8 mouse cellular contexts compared by ENCODE assay signal in the genomic region with DNA sequence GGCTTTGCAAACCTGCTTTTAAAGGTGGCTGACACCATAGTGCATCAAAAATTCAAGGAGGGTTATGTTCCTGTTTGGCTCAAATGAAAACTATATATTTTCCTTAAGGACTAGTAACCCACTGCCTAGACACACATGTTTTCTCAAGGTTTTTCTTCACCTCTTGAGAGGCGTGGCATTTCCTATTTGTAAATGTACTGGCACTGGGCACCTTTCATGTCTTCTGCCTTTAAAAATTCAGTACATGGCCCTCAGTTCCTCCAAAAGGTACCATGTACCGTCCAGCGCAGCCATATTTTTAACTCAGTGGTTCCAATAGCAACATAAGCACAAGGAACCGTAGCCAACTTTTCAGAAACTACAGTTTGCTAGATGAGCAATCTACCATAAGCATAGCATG.
DNase-seq lines count a peak whose midpoint lies in the region; ATAC-seq and TF ChIP-seq lines count a peak whose summit lies in the region.

No protein-coding gene starts in this region.

- no peak overlapping the region for H3K27ac ChIP-seq in forebrain, postnatal 0 days (ENCODE audit: low read depth, low read length)
- H3K27ac ChIP-seq in liver, embryonic 15.5 days (replicated peaks) = no peak overlapping the region

- no peak for ATAC-seq in forebrain, postnatal 0 days
- ATAC-seq in liver, embryonic 15.5 days (ENCODE audit: insufficient read depth) = no peak

- H3K27me3 ChIP-seq in E14TG2a.4 (ENCODE audit: insufficient read depth, low read length) = no peaks in the 10 kb centered on the region
- H3K27me3 ChIP-seq in forebrain, postnatal 0 days (ENCODE audit: insufficient read depth, low read length) = no peaks in the 10 kb centered on the region
- H3K27me3 ChIP-seq in liver, embryonic 15.5 days = no peaks in the 10 kb centered on the region

- peaks cover 37% of the 10 kb centered on the region for H3K36me3 ChIP-seq in E14TG2a.4 (ENCODE audit: insufficient read depth, low read length)
- H3K36me3 ChIP-seq in forebrain, postnatal 0 days (ENCODE audit: insufficient read depth) = peaks cover 21% of the 10 kb centered on the region
- 0 out of 2 replicates have a peak, but pooled peaks cover 14% of the 10 kb centered on the region for H3K36me3 ChIP-seq in liver, embryonic 15.5 days (replicated peaks)

- peak; percentile 63 for DNase-seq in heart, adult 11 months
- no peak for DNase-seq in heart, postnatal 10 days
- DNase-seq in forebrain, postnatal 0 days = no peak
- no peak for DNase-seq in adrenal gland, adult (ENCODE audit: inconsistent age in 2 of 2, low spot score in 1 of 2)
- no peak for DNase-seq in thymus, postnatal 0 days (ENCODE audit: low spot score)
- no peak for DNase-seq in urinary bladder, postnatal 36 days (ENCODE audit: low spot score in 2 of 2)

- H3K9ac ChIP-seq in forebrain, postnatal 0 days = peak overlapping the region; percentile 85
- H3K9ac ChIP-seq in liver, embryonic 15.5 days = no peak overlapping the region

- TF ChIP-seq CTCF in E14TG2a.4 (conservative IDR thresholded peaks at IDR 0.05; ENCODE audit: low read length) = no peak
- no peak for TF ChIP-seq CTCF in forebrain, postnatal 0 days (IDR thresholded peaks at IDR 0.05; ENCODE audit: low read depth)

- intact Hi-C loops in heart, postnatal 10 days (cut with DNase I) = loop anchor here (5.0 kb wide), 1 partner anchor 60 kb away; a partner anchor contains a TSS

- peaks cover 48% of the 10 kb centered on the region for H3K4me1 ChIP-seq in E14TG2a.4 (replicated peaks; ENCODE audit: low read depth, low read length)
- peaks cover 9% of the 10 kb centered on the region for H3K4me1 ChIP-seq in forebrain, postnatal 0 days (ENCODE audit: insufficient read depth)
- peaks cover 20% of the 10 kb centered on the region for H3K4me1 ChIP-seq in liver, embryonic 15.5 days (replicated peaks)

- peak overlapping the region; percentile 96 for H3K4me3 ChIP-seq in E14TG2a.4 (replicated peaks; ENCODE audit: low read length)
- H3K4me3 ChIP-seq in forebrain, postnatal 0 days (ENCODE audit: low read depth, low read length) = peak overlapping the region; percentile 96
- H3K4me3 ChIP-seq in liver, embryonic 15.5 days (replicated peaks) = peak overlapping the region; percentile 78

- 74% methylated on average over 4 of the region's 4 CpGs for WGBS in forebrain, postnatal 0 days
- WGBS in liver, embryonic 15.5 days (ENCODE audit: insufficient replicate concordance) = 66% methylated on average over 4 of the region's 4 CpGs

- H3K9me3 ChIP-seq in E14TG2a.4 (ENCODE audit: low read length) = no peaks in the 10 kb centered on the region
- no peaks in the 10 kb centered on the region for H3K9me3 ChIP-seq in forebrain, postnatal 0 days (ENCODE audit: low read length)
- H3K9me3 ChIP-seq in liver, embryonic 15.5 days (replicated peaks) = no peaks in the 10 kb centered on the region

- peak overlapping the region; percentile 88 for H3K4me2 ChIP-seq in forebrain, postnatal 0 days (ENCODE audit: low read depth)
- H3K4me2 ChIP-seq in liver, embryonic 15.5 days = peak overlapping the region; percentile 97
